ENCODE assay signal across 10 mouse cellular contexts in the genomic region with DNA sequence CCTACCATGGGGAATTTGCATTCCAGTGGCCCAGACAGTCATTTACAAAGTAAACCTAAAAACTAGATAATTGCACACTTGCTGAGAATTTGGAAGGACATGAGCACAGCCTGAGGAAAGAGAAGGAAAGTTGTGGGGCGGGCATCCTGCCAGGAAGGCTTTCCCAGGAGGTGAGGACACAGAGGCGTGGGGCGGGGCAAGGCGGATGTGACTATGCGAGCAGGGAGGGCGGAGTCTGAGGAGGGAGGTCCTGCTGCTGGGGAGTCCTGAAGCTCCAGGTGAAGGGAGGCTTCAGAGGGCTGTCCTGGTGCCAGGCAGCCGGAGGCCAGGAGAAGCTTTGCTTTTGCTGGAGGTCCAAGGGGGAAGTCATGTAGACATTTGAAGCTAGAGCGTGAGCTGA.
A peak's percentile ranks its signal among the peaks of the same experiment; 100 is the strongest.
DNase-seq lines count a peak whose midpoint lies in the region; ATAC-seq and TF ChIP-seq lines count a peak whose summit lies in the region.
"Had no signal": no experiment of that assay in that cellular context is flagged by ENCODE, and none has a peak within 500 bp of the region (broad histone marks: within the 10 kb centered on the region; RNA-seq: fewer than 3 reads in every experiment).

No protein-coding gene starts in this region.

- no peak overlapping the region for H3K4me2 ChIP-seq in forebrain, embryonic 15.5 days (replicated peaks)
- H3K4me2 ChIP-seq: midbrain, embryonic 12.5 days had no signal

- no peaks in the 10 kb centered on the region for H3K9me3 ChIP-seq in forebrain, embryonic 15.5 days
- H3K9me3 ChIP-seq: forebrain, embryonic 10.5 days; midbrain, embryonic 12.5 days had no signal

- no peak overlapping the region for H3K27ac ChIP-seq in gastrocnemius, adult 2 months
- no peak overlapping the region for H3K27ac ChIP-seq in forebrain, embryonic 15.5 days (replicated peaks)
- no peak overlapping the region for H3K27ac ChIP-seq in layer of hippocampus, adult 2 months
- H3K27ac ChIP-seq: forebrain, embryonic 10.5 days; midbrain, embryonic 12.5 days had no signal

- no peak for ATAC-seq in forebrain, embryonic 15.5 days (replicated peaks)

- no peak overlapping the region for H3K4me3 ChIP-seq in gastrocnemius, adult 2 months
- H3K4me3 ChIP-seq in forebrain, embryonic 15.5 days, result no peak overlapping the region
- H3K4me3 ChIP-seq in layer of hippocampus, adult 2 months, result no peak overlapping the region
- H3K4me3 ChIP-seq: forebrain, embryonic 10.5 days; midbrain, embryonic 12.5 days had no signal

- H3K4me1 ChIP-seq in forebrain, embryonic 15.5 days, result peaks cover 7% of the 10 kb centered on the region
- H3K4me1 ChIP-seq: midbrain, embryonic 12.5 days had no signal

- no peaks in the 10 kb centered on the region for H3K27me3 ChIP-seq in forebrain, embryonic 15.5 days
- H3K27me3 ChIP-seq: midbrain, embryonic 12.5 days had no signal

- WGBS in forebrain, embryonic 15.5 days, result 62% methylated on average over 8 of the region's 8 CpGs

- H3K9ac ChIP-seq in forebrain, embryonic 15.5 days (replicated peaks), result no peak overlapping the region
- H3K9ac ChIP-seq: midbrain, embryonic 12.5 days had no signal

- intact Hi-C loops in gastrocnemius, adult 2 months (cut with DNase I), result no loop called here
- intact Hi-C loops in gastrocnemius, postnatal 36 days (cut with DNase I), result no loop called here

- no peaks in the 10 kb centered on the region for H3K36me3 ChIP-seq in forebrain, embryonic 15.5 days
- H3K36me3 ChIP-seq: forebrain, embryonic 10.5 days; midbrain, embryonic 12.5 days had no signal

- no peak for TF ChIP-seq CTCF in gastrocnemius, adult 2 months (IDR thresholded peaks at IDR 0.05)
- TF ChIP-seq CTCF in layer of hippocampus, adult 2 months (conservative IDR thresholded peaks at IDR 0.05), result no peak

- DNase-seq in gastrocnemius, adult 2 months, result peak; percentile 69
- no peak for DNase-seq in gastrocnemius, postnatal 36 days
- DNase-seq in adipocyte (ENCODE audit: low spot score), result peak; percentile 49
- peak; percentile 2 to 24 for DNase-seq in kidney, adult 8-10 months
- DNase-seq in ovary, adult 18-20 months (ENCODE audit: low spot score), result peak; percentile 37
- DNase-seq in layer of hippocampus, postnatal 10 days (ENCODE audit: low spot score in 2 of 2), result no peak
- no peak for DNase-seq in layer of hippocampus, adult 2 months (ENCODE audit: low spot score in 2 of 2)

Comparison
In these comparisons a context has a peak if more than half of its experiments do, and no peak if none do; other contexts are left out.
1. DNase-seq: peak in gastrocnemius, adult 2 months (single experiment), adipocyte (single experiment), kidney, adult 8-10 months (2 of 2) and ovary, adult 18-20 months (single experiment); none in gastrocnemius, postnatal 36 days (0 of 2), layer of hippocampus, postnatal 10 days (0 of 2) and layer of hippocampus, adult 2 months (0 of 2).